Mouse (Mus musculus) heart, adult 11 months (tissue): Measurements from ENCODE around the gene Gm14435.
"Not testable (repeated sequence)": the region's sequence is repeated elsewhere in the genome, so short reads cannot be mapped to it uniquely, and the experiment has no call there.

Experiments used
- DNase-seq: peaks from one replicate; pipeline ENCODE4 v3.0.0; 2022

Gm14435 gene

DNA sequence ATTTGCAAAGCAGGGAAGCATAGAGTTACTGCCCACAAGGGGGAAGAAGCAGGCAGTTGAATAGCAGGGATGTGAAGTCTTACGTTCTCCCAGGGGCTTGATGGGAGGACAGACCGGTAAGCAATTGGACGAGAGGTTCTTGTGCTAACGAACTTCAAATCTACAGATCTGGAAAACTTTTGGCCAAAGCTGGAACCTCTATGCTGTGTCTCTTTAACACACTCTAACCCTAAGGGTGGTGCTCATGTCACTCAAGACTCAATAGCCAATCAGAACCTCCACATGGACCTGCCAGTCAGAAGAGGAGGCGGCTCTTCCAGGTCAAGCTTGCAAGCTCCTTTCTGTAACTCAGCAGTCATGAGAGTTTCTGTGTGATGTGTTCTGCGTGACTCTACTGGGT lies at the start of gene Gm14435:
Gene Gm14435 (plus strand): TSS at position 301 of the 400 bp plus-strand sequence.
- not testable (repeated sequence) for DNase-seq
